Mouse (Mus musculus): Measurements from ENCODE around the gene Nrm.

DNA sequence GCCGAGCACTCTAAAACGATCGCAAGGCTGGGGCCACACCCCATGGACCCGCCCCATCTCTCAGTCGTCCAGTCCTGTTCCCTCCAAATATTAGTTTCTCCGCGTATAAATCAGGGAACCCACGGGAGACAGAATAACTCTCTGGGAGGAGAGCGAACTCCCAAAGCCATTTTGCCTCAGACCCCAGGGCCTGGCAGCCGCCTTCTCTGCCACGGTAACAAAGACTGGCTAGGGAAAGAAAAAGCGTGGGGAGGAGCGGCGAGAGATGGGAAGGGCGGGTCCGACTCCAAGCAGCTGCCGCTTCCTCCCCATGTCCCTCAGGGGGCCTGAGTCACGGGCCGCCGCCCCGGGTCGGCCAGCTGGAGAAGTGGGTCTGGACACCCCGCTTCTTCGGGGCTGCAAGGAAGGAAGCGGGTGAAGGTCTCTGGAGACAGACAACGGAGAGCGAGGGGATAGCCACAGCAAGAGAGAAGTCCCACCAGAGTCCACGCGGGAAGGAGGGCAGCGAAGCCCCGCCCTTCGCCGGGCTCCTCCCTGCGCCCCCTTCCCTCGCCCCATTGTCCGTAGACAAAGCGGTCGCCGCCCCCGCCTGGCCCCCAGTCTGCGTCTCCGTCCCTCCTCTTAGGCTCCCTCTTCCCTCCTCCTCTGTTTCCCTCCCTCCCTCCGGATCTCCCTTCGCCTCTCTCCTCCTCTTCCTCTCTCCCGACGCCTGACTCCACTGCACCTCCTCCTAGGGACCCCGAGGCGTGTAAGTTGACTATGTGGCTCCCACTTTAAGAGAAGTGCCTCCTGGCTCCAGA, 4.6 kb downstream of the Nrm start, which contains the start of gene Ppp1r18:
- TF ChIP-seq CTCF (IDR thresholded peaks at IDR 0.05 in 2 of 3, conservative IDR thresholded peaks at IDR 0.05 in 1 of 3; ENCODE audit: control insufficient read depth in 1 of 3, insufficient read depth in 1 of 3, low read depth in 2 of 3, low read length in 3 of 3, poor library complexity in 1 of 3, severe bottlenecking in 1 of 3) (no peak), RAD21 (IDR thresholded peaks at IDR 0.05; ENCODE audit: low read depth, low read length) (no peak), CHD2 (IDR thresholded peaks at IDR 0.05; ENCODE audit: low read length) (no peak), KAT2A (conservative IDR thresholded peaks at IDR 0.05; ENCODE audit: low read depth, low read length) (no peak)

Data from MEL (cell line).